Mouse (Mus musculus) gonadal fat pad, adult 2 months (tissue): ENCODE data around the gene Orm1. TPM values are rescaled to one million over a fixed set of nuclear protein-coding genes. Genes with fewer than 3 reads are reported as not detected.
"Not testable (repeated sequence)": the region's sequence is repeated elsewhere in the genome, so short reads cannot be mapped to it uniquely, and the experiment has no call there.

Source experiments
- DNase-seq: peaks from one replicate; pipeline ENCODE4 v3.0.0-alpha.2; 2012; ENCODE audit warnings: low read depth
- polyA plus RNA-seq: library from polyadenylated mRNA; depleted of rRNA; stranded (reverse); fragments of >200 nt; gene quantifications from 2 replicates; pipeline ENCODE4 v1.2.3, GENCODE M21; 2012; rRNA removed

The Orm1 gene
- 73.9 and 228 TPM in 2 replicates for polyA plus RNA-seq

DNA sequence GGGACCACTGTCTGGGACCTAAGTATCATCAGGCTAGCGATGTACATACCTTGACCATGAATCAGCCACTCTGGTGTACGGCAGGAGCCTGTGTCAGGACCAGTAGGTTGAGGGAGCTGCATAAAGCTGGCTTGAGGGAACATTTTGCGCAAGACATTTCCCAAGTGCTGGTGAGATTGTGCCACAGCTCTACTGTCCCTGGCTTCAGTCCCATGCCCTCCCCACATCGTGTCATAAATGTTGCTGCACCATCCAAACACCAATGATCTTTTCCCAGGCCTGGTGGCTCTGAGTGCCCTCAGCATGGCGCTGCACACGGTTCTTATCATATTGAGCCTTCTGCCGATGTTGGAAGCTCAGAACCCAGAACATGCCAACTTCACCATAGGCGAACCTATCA lies at the start of gene Orm1:
Gene Orm1, plus strand, starts transcription at position 266 of the 400 bp plus-strand sequence.
- peak; percentile 87 for DNase-seq

DNA sequence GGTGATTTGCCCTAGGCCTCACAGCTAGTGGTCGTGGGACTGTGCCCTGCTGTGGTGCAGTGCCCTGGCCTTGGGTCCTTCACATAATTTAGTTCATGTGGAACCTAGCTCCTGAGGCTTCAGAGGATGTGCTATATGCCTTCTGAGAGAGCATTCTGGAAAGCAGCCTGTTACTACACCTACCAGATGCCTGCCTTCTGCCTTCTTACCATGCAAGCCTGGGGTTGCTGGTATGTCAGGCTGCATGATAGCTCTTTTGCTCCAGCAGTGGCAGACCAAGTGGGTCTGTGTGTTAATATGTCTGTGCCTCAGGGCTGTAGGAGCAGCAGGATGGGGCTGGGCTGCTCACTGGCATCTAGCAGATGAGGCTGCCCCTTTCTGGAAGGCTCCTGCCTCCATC lies 48.7 kb upstream of the Orm1 start:
- no peak for DNase-seq

DNA sequence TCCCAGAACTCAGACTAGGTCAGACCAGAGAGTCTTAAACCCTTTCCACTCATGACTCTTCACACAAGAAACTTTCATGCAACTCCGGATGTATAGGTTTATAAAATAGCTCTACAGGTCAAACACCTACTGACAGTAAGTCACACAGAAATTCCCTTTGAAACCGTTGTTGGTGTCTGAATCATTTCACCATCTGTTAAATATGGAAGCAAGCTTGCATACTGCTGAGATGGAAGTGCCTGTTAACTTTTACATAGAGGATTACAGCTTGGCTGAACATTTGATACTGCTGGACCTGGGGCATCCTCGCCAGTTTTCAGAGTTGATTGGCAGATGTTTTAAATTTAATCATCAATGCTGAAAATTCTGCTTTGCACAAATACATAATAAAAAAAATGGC lies 48.1 kb upstream of the Orm1 start:
- no peak for DNase-seq

DNA sequence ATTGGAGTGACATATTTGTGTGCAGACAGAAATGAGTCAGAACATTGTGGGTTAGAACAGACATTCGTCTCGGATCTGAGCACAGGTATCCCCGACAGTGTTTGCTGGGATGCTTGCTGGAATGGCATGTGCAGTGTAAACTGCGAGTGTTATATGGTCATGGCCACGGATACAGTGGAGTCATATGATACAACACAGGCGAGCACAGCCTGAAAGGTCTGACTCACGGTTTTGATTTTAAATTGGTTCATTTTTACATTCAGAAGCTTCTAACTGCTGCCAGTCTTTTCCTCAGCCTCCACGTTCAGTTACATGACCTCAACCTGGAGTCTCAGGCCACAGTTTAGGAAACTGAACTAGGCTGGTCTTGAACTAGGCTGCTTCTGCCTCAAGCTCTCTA lies 47.5 kb upstream of the Orm1 start:
- DNase-seq, result no peak

DNA sequence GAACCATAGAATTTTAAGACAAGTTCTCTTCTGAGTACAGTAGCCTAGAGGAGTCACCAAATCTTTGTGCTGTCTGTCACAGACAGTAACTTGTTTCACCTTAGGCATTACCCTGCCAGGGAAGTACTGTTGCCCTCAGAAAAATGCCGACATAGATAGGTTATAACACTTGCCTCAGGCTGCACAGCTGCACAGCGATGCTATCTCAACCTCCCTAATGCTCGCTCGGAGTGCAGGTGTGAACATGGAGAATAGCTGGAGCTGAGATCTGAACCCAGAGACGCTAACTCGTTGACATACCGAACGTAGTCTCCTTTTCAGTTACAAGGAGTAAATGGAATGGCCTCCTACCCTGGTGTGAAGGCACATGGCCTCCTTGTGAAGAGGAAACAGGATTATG lies 46.2 kb upstream of the Orm1 start:
- DNase-seq, result no peak

DNA sequence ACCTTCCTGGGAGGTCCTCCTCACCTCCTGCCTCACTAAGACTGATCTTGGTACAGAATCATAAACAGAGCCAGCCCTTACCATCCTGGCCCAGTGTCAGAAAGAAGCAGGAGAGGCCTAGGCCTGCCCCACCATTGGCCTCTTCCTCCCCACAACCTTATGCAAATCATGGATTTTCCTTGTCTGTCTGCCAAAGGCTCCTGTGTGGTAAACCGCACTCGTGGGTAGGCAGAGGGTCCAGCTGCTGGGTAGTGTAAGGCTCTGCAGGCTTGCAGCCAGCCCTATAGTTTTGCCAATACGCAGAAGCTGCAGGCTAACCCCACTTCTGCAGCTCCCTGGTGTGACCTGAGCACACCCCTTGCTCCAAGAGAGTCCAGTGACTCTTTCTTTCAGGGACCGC lies 41.7 kb upstream of the Orm1 start:
- DNase-seq, result no peak

DNA sequence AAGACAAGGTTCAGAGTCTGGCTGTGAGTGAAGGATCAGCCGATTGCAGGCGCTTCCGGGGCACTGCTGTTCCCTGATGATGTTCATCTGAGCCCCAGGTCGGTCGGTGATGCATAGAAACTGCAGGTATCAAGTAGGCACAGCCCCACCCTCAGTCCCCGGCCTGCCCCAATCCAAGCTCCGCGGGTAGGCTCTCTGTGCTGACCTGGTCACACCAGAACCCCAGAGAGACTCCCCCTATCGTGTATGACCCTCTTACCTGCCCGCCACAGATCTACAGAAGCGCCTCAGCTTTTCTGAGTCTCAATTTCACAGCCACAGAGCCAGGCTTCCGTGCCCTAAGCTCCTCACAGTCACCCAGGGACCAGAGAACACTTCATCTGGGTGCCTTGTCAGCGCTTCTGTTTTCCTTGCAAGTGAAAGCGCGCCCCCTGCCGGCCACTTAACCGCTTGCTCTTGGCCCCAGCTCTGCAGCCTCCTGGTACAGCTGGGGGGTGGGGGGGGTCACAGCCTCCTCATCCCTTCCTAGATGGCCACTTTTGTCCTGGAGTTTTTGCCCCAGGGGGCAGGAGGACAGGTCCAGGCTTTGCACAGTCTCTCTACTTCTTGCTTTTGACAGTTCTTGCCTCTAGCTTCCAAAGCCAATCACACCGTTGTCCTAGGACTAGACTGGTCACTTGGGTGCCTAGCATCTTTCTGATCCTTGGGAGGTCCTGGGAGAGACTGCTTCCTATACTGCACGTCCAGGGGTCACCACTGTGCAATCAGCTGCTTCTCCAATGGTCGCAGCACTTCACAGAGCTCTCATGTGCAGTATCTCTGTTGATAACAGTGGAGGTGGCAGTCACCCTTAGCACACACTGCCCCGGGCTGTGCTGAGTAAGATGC lies 36.9 kb upstream of the Orm1 start:
- no peak for DNase-seq

DNA sequence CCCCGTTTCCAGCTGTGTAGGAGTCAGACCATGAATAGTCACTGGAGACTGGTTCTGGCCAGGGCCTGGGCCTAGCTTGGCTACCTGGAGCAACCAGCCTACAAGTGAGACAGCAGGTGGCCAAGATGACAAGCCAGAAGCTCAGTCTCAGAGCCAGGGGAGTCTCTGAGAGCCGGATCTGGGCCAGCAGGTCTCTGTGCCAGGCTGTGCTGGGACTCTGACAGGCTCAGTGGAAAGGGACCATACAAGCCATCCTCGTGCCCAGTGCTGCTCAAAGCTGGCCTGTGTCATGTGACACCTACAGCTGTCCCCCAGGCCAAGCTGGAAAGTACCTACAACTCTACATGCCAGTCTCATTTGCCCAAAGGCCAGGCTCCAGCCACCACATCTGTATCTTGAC lies 36.0 kb upstream of the Orm1 start:
- no peak for DNase-seq

DNA sequence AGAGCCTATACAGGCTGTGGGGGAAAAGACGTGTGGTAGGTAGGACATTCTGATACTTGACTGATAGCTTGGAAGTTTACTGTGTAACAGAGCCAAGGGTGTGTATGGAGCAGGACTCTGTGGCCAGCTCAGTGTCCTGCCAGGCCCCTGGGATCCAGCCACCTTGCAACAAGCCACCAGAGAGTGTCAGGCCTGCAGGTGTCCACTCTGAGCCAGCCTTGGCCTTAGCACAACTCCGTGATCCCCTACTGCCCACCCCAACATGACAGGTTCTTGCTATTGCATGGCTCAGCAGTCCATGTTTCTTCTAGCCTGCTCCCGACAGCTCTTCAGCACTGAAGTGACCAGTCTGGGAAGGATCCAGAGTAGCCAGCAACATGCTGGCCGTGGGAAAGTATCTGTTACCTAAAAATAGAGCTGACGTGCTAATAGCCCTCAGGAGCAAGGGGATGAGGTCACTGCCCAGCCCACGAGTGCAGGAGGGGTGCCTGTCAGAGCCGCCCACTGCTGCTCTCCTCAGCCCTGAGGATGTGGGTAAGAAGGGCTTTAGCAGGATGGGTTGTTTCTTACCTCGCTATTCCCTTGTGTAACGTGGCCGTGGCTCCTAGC lies 34.0 kb upstream of the Orm1 start:
- no peak for DNase-seq

DNA sequence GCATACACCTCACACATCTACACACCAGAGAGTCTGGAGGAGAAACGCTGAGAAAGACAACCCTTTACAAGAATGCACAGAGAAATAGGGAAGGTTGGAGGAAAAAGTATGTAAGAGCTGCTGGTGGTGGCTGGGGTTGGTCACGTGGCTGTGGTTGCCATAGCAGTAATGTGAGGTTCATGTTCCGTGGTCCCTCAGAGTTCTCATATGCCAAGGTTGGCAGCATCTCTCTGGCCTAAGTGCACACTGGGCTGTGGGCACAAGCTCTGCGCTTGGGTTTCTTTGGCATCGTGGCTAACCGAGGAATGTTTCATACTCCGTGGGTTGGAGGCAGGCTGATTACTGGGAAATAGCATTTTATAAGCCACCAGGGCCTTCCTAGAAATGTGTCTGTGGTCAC lies 32.9 kb upstream of the Orm1 start:
- no peak for DNase-seq

DNA sequence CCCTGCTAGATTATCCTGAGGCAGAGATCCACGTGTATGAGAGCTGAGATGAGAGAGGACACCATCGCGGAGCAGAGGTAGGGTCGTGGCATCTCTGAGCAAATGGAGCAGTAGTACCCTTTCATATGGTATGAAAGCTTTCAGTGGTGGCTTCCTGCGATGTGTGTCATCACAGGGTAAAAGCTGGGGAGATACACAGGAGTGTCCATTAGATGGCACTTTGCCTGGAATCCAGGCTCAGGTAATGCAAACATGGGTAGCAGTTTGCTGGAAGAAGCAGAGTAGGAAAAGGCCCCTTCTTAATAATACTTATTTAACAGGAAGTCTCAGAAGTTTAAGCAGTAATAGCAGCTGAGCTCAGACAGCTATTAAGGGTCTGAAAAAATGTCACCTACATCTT lies 30.3 kb upstream of the Orm1 start:
- no peak for DNase-seq

DNA sequence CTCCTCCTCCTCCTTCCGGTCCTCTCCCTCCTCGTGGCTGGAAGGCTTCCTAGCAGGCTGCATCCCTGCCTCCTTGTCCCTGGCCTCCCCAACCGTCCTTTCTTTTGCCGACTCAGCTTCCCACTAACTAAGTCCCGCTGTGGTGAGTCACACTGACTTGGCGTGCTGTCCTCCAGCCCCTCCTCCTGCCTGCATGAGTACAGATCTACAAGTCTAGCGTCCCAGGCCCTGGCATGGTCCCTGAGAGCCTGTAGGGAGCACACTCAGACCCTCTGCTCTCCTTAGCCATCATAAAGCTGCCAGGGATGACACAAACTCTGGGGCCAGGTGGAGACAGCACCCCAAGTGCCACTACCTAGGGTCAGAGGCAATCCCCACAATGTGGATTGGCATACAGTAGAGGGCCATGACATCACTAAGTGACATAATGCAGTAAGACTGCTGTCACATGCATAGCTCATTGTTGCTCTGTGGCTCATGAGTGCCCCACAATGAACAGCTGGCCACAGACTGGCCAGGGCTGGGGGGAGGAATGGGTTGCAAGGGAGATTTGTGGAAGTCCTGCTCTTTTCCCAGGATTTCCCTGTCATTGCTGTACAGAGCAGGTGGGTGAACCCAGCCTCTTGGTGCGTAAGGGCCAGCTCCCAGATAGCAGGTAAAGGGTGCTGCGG lies 28.1 kb upstream of the Orm1 start:
- no peak for DNase-seq

DNA sequence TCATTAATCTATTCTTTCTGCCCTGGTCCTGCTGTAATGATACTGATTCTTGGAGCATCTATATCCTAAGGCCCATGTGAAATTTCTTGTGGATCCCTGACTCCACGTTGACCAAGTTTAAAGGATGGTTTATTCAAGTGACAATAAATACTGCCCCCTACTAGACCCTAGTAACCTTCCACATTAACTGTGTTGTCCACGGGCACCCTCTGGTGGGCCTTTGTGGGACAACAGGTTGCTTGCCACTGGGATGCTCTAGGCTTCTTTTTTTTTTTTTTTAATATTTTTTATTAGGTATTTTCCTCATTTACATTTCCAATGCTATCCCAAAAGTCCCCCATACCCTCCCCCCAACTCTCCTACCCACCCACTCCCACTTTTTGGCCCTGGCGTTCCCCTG lies 24.8 kb upstream of the Orm1 start:
- not testable (repeated sequence) for DNase-seq

DNA sequence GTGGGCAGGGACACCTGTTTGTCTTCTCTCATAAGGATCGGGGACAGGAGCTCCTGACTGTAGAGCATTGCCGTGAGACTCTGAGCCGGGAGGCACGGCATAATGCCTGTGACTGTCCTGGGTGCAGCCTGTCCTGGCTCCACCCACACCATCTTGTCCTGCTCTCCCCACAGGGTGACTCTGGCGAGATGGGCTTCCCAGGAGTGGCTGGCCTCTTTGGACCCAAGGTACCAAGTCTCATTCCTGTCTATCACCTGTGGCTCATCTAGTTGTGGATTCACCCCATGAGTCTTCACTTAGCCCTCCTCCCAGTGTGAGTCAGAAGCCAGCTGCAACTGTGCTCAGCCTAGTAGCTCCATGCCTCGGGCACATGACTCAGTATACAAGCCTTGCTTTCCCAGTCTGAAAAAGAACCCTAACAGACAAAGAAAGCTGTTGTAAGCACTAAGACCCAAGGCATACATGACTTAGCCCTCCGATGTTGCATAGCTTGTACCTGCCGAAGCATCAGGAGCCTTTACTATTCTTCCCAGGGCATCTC lies 21.0 kb upstream of the Orm1 start:
- DNase-seq, result no peak

DNA sequence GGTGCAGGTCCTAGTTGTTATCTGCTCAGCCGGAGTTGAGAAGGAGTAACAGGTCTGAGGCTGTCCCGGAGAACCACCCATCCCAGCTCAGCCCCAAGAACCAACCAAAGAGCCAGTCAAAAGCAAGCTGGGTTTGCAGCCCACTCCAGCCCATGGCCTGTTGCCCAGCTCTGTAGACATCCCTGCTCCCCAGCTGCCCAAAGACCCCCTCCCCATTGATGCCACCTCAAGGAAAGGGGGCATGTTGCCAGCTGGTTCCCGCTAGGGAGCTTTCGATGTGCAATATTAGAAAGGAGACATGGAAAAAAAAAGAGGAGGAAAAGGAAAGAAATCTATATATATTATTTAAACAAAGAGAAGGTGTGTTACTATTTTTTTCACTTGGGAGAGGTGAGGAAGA lies 11.0 kb upstream of the Orm1 start:
- no peak for DNase-seq

DNA sequence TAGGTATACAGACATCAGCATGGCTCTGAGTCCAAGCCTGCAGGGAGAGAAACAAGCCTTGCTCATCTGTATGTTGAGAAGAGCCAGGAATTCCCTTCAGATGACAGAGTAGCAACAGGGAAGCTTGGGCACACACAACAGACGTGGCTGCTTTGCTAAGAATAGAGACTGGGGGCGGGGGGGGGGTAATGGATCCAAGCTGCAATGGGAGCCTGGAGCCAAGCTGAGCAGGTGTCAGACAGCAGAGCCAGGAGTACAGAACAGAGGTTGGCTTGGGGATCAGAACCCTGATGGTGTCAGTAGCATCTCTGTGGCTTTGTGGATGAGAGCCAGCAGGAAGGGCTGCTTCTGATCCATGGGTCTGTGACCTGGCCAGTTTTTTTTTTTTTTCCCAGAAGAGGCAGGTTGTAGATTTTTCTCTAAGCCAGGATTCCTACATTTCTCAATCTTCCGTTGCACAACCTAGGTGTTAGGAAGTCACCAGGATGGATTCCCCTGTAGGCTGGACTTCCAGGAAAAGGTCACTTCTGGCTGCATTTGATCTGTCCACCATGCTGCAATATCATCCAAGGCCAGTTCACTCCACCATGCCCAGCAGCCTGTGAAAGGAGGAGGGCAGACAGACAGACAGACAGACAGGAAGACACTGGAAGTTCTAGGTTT lies 5.8 kb upstream of the Orm1 start:
- no peak for DNase-seq

DNA sequence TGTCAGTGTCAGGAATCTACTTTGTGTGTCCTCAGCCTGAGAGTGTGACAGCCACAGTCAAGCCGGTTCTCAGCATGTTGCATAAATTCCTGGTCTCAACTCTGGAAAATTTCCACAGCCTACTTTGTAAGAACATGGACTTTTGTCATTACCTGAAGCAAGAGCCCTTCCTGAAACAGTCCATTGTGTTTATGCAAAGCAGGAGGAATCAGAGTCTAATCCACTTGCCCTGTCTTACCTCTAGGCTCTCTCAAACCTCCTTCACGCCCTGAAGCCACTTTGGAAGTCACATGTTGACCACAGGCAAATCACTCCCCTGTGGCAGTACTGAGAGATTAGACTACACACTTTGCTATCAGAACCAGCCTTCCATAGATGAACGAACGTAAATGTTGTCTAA lies 1.9 kb upstream of the Orm1 start:
- DNase-seq, result no peak

DNA sequence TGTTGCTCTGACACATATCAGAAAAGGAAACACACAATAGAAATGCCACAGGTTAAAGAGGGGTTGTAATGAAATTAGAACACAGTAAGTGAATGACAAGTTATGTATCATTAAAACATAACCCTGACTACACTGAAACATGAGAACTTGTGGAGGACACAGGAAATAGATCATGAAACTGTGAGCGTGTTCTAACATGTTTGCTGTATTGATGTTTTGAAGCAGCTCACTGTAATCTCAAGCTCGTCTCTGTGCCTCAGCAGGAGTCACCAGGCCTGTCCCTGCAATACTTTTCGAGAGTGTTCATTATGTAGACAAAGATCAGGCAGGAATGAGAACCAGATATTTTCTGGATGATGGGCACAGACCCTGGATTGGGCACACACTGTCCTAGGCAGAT lies 752 bp upstream of the Orm1 start:
- DNase-seq, result no peak

DNA sequence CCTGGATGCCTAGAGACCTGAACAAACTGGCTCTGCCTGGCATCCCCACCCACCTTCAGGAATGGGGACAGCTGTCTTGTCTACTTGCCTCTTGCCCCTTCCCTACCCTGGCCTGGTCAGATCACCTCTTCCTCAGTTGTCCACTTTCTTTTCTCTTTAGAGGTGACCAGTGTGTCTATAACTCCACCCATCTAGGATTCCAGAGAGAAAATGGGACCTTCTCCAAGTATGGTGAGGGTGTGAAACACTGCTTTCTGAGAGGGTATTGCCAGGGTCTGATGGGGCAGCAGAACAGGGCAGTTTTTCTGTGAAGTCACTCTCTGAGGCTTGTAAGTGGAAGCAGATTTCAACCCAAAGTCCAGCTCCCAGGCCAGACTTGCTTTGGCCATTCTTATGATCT lies 901 bp downstream of the Orm1 start:
- DNase-seq, result no peak

DNA sequence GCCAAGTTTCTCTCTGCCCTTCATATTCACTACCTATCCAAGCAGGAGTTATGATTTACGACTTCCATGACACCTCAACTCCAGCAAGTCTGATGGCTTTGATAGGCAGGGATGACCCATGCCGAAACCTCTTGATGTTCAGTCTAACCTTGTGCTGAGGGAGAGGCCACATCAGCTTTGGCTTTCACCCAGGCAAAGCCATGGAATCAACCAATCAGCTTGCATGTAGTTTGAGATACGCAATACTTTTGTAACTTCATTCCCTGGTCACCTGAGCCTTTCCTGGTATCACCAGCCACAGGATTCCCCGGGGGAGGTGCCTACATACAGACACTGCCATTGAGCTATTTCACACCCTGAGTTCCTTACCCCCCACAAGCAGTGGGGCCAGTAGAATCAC lies 2.3 kb downstream of the Orm1 start:
- no peak for DNase-seq

DNA sequence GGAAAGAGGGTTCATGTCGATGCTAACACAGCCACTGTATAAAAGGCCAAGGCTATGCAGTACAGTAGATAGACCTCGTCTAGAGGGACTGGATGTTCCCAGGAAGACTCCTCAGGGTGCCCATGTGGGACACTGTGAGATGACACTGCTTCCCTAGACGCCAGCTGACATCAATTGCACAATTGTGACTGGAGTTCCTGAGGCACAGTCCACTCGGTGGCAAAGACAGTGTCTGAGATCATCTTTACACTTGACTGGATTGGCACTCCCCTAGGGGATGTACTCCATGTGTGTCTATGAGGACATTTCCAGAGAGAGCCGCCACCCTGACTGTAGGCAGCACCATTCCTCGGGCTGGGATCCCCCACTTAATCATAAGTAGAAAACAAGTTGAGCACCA lies 4.2 kb downstream of the Orm1 start:
- no peak for DNase-seq
